Mouse (Mus musculus): Measurements from ENCODE around the gene Zmynd10. TPM values are rescaled to one million over a fixed set of nuclear protein-coding genes. Genes with fewer than 3 reads are reported as not detected.

Gene Zmynd10
- polyA plus RNA-seq, 2 experiments, result 0.19 to 0.28 TPM

DNA sequence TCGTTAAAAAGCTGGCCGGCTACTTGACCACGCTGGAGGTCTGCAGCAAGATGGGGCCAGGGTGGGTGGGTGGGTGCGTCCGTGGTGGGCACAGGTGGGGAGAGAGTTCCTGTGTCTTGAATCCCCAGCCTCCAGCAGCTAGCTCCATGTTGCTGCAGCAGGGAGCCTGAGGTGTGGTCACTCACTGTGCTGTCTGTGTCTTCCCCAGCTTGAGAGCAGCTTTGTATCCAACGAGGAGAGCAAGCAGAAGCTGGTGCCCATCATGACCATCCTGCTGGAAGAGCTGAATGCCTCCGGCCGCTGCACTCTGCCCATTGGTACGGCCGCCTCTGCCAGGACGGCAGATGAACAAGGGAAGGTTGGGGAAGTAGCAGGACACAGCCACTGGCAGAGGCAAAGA lies 3.8 kb upstream of the Zmynd10 start:
- H3K4me2 ChIP-seq (ENCODE audit: low read depth), result no peak overlapping the region
- WGBS (ENCODE audit: insufficient replicate concordance), result 81% methylated on average over 11 of the region's 11 CpGs

DNA sequence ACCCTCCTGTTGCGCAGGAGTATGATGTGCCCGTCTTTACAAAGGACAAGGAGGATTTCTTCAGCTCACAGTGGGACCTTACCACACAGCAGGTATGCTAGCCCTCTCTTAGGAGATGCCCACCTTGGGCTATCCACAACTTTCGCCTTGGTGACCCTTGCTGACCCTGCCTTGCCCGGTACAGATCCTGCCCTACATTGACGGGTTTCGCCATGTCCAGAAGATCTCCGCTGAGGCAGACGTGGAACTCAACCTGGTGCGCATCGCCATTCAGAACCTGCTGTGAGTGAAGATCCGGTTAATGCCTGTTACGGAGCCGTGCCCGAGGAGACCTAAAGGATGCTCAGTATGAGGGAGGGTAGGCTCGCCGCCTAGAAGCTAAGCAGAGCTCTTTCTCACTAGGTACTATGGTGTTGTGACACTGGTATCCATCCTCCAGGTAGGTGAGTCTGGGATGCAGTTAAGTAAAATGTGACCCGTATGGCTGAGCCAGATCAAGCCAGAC lies 2.9 kb upstream of the Zmynd10 start:
- peaks cover 12 to 15% of the 10 kb centered on the region in 2 experiments for H3K4me1 ChIP-seq (replicated peaks; ENCODE audit: control insufficient read depth in 2 of 2, insufficient read depth in 2 of 2, low read length in 1 of 2)
- no peak for TF ChIP-seq CTCF (IDR thresholded peaks at IDR 0.05; ENCODE audit: low read depth)
- TF ChIP-seq EP300 (IDR thresholded peaks at IDR 0.05; ENCODE audit: low read depth), result no peak
- DNase-seq (ENCODE audit: low read depth in 3 of 3, low spot score in 3 of 3) (no peak), ATAC-seq (ENCODE audit: insufficient read depth) (no peak)
- no peak overlapping the region for H3K9ac ChIP-seq (replicated peaks)
- no peaks in the 10 kb centered on the region for H3K27me3 ChIP-seq (ENCODE audit: control insufficient read depth, insufficient read depth, low read length)
- no peak overlapping the region for H3K4me3 ChIP-seq (ENCODE audit: insufficient read depth in 1 of 2, low read depth in 2 of 2, low read length in 2 of 2)
- peaks cover 8% of the 10 kb centered on the region for H3K36me3 ChIP-seq (replicated peaks; ENCODE audit: control insufficient read depth, insufficient read depth, low read depth)
- no peak overlapping the region for H3K27ac ChIP-seq
- 87% methylated on average over 17 of the region's 17 CpGs for WGBS (ENCODE audit: insufficient replicate concordance)
- no peaks in the 10 kb centered on the region for H3K9me3 ChIP-seq (ENCODE audit: control insufficient read depth, low read length)
- no peak overlapping the region for H3K4me2 ChIP-seq (ENCODE audit: low read depth)

More for the DNA sequence above, 3.8 kb upstream of the Zmynd10 start:
- DNase-seq (ENCODE audit: low read depth in 3 of 3, low spot score in 3 of 3), result no peak
- Histone ChIP-seq H3K9ac (replicated peaks) (no peak overlapping the region), H3K36me3 (replicated peaks; ENCODE audit: control insufficient read depth, insufficient read depth, low read depth) (peaks cover 17% of the 10 kb centered on the region), H3K4me3 (ENCODE audit: insufficient read depth in 1 of 2, low read depth in 2 of 2, low read length in 2 of 2) (no peak overlapping the region), H3K27me3 (ENCODE audit: control insufficient read depth, insufficient read depth, low read length) (no peaks in the 10 kb centered on the region), H3K27ac (no peak overlapping the region), H3K4me1 (replicated peaks; ENCODE audit: control insufficient read depth in 2 of 2, insufficient read depth in 2 of 2, low read length in 1 of 2) (peaks cover 12 to 15% of the 10 kb centered on the region in 2 experiments), H3K9me3 (ENCODE audit: control insufficient read depth, low read length) (no peaks in the 10 kb centered on the region)
- no peak for ATAC-seq (ENCODE audit: insufficient read depth)
- TF ChIP-seq CTCF (IDR thresholded peaks at IDR 0.05; ENCODE audit: low read depth) (no peak), EP300 (IDR thresholded peaks at IDR 0.05; ENCODE audit: low read depth) (no peak)

DNA sequence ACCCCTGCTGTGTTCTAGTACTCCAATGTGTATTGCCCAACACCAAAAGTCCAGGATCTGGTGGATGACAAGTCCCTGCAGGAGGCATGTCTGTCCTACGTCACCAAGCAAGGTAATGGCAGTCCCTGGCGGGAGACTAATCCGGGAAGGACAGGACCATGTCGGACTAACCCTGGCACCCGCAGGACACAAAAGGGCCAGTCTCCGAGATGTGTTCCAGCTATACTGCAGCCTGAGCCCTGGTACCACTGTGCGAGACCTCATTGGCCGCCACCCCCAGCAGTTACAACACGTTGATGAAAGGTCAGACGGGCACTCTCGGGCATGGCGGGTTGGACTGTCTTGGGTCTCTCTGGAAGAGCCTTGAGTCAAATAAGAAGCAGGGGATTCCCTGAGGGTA lies 2.4 kb upstream of the Zmynd10 start:
- peaks cover 3% of the 10 kb centered on the region for H3K36me3 ChIP-seq (replicated peaks; ENCODE audit: control insufficient read depth, insufficient read depth, low read depth)
- H3K4me2 ChIP-seq (ENCODE audit: low read depth), result no peak overlapping the region
- H3K4me3 ChIP-seq (ENCODE audit: insufficient read depth in 1 of 2, low read depth in 2 of 2, low read length in 2 of 2), result no peak overlapping the region
- H3K27me3 ChIP-seq (ENCODE audit: control insufficient read depth, insufficient read depth, low read length), result no peaks in the 10 kb centered on the region
- no peak overlapping the region for H3K27ac ChIP-seq
- H3K9me3 ChIP-seq (ENCODE audit: control insufficient read depth, low read length), result no peaks in the 10 kb centered on the region
- WGBS (ENCODE audit: insufficient replicate concordance), result 83% methylated on average over 12 of the region's 12 CpGs
- no peak overlapping the region for H3K9ac ChIP-seq (replicated peaks)
- ATAC-seq (ENCODE audit: insufficient read depth) (no peak), DNase-seq (ENCODE audit: low read depth in 3 of 3, low spot score in 3 of 3) (no peak)
- H3K4me1 ChIP-seq (replicated peaks; ENCODE audit: control insufficient read depth in 2 of 2, insufficient read depth in 2 of 2, low read length in 1 of 2), result peaks cover 12 to 15% of the 10 kb centered on the region in 2 experiments
- TF ChIP-seq CTCF (IDR thresholded peaks at IDR 0.05; ENCODE audit: low read depth) (no peak), EP300 (IDR thresholded peaks at IDR 0.05; ENCODE audit: low read depth) (no peak)

DNA sequence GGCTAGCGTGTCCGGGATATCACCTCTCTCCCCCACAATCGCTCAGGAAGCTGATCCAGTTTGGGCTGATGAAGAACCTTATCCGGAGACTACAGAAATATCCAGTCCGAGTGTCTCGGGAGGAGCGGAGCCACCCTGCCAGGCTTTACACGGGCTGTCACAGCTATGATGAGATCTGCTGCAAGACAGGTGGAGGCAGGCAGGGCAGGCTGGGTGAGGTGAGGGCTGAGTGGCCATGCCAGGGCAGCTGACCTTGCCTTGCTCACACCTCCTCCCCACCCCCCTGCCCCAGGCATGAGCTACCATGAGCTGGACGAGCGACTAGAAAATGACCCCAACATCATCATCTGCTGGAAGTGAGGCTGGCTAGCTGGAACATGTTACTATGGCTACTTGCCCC lies 1.9 kb upstream of the Zmynd10 start:
- 76% methylated on average over 10 of the region's 10 CpGs for WGBS (ENCODE audit: insufficient replicate concordance)
- no peak overlapping the region for H3K4me3 ChIP-seq (ENCODE audit: insufficient read depth in 1 of 2, low read depth in 2 of 2, low read length in 2 of 2)
- no peaks in the 10 kb centered on the region for H3K27me3 ChIP-seq (ENCODE audit: control insufficient read depth, insufficient read depth, low read length)
- TF ChIP-seq CTCF (IDR thresholded peaks at IDR 0.05; ENCODE audit: low read depth), result no peak
- no peak for TF ChIP-seq EP300 (IDR thresholded peaks at IDR 0.05; ENCODE audit: low read depth)
- no peak overlapping the region for H3K27ac ChIP-seq
- H3K36me3 ChIP-seq (replicated peaks; ENCODE audit: control insufficient read depth, insufficient read depth, low read depth), result no peaks in the 10 kb centered on the region
- no peak overlapping the region for H3K4me2 ChIP-seq (ENCODE audit: low read depth)
- peaks cover 12 to 15% of the 10 kb centered on the region in 2 experiments for H3K4me1 ChIP-seq (replicated peaks; ENCODE audit: control insufficient read depth in 2 of 2, insufficient read depth in 2 of 2, low read length in 1 of 2)
- DNase-seq (ENCODE audit: low read depth in 3 of 3, low spot score in 3 of 3) (no peak), ATAC-seq (ENCODE audit: insufficient read depth) (no peak)
- H3K9ac ChIP-seq (replicated peaks), result no peak overlapping the region
- no peaks in the 10 kb centered on the region for H3K9me3 ChIP-seq (ENCODE audit: control insufficient read depth, low read length)

DNA sequence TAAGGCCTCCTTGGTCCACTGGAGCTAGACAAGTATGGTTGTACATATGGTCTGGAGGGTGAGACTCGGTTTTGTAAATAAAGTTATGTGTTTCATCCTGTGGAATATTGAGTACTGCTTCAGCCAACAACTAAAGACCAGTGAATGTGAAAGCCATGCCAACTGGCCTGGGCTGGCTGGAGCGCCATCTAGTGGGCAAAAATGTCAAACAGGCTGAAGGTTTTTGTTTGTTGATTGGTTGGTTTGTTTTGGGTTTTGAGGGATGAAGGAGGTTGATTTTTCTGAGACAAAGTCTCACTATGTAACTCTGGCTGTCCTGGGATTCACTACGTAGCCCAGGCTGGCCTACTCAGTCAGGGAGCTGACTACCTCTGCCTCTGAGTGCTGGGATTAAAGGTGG lies 1.5 kb upstream of the Zmynd10 start:
- no peak overlapping the region for H3K4me3 ChIP-seq (ENCODE audit: insufficient read depth in 1 of 2, low read depth in 2 of 2, low read length in 2 of 2)
- H3K9ac ChIP-seq (replicated peaks), result no peak overlapping the region
- H3K4me1 ChIP-seq (replicated peaks; ENCODE audit: control insufficient read depth in 2 of 2, insufficient read depth in 2 of 2, low read length in 1 of 2), result peaks cover 12 to 15% of the 10 kb centered on the region in 2 experiments
- H3K4me2 ChIP-seq (ENCODE audit: low read depth), result no peak overlapping the region
- DNase-seq (ENCODE audit: low read depth in 3 of 3, low spot score in 3 of 3) (no peak), ATAC-seq (ENCODE audit: insufficient read depth) (no peak)
- no peaks in the 10 kb centered on the region for H3K9me3 ChIP-seq (ENCODE audit: control insufficient read depth, low read length)
- peaks cover 1% of the 10 kb centered on the region; the same call in 1 of the 2 replicates for H3K27me3 ChIP-seq (ENCODE audit: control insufficient read depth, insufficient read depth, low read length)
- no peak for TF ChIP-seq EP300 (IDR thresholded peaks at IDR 0.05; ENCODE audit: low read depth)
- peak; percentile 97 for TF ChIP-seq CTCF (IDR thresholded peaks at IDR 0.05; ENCODE audit: low read depth)
- no peaks in the 10 kb centered on the region for H3K36me3 ChIP-seq (replicated peaks; ENCODE audit: control insufficient read depth, insufficient read depth, low read depth)
- 2% methylated on average over 3 of the region's 3 CpGs for WGBS (ENCODE audit: insufficient replicate concordance)
- no peak overlapping the region for H3K27ac ChIP-seq

Measured in liver, embryonic 14.5 days (tissue).